Mouse (Mus musculus): ENCODE data around the gene Ssr2.

GRCm38 (mm10) chr3:88623346-88624135 lies 47.9 kb downstream of the Ssr2 start:
- TF ChIP-seq CTCF (conservative IDR thresholded peaks at IDR 0.05; ENCODE audit: low read length): no peak
- no peak for TF ChIP-seq NANOG (IDR thresholded peaks at IDR 0.05; ENCODE audit: borderline replicate concordance, low read length)
- no peak for TF ChIP-seq POU5F1 (IDR thresholded peaks at IDR 0.05; ENCODE audit: borderline replicate concordance, low read length)

All from E14TG2a.4 (cell line).